Mouse (Mus musculus) limb, embryonic 13.5 days (tissue): ENCODE data around the gene Irf6. TPM values are rescaled to one million over a fixed set of nuclear protein-coding genes. Genes with fewer than 3 reads are reported as not detected.

Experiments used
- ATAC-seq: fragments of 200-750 bp; cut with Nextera tagmentation; 2 replicates; pipeline ENCODE4 v1.8.0; 2017; ENCODE audit warnings: low read depth, moderate number of reproducible peaks, moderate TSS enrichment; ENCODE audit not compliant: low FRiP score
- H3K27ac ChIP-seq: fragments of 300-500 bp; sonication (generic); 2 replicates; pipeline ENCODE4 v1.5.1; 2015; ENCODE audit warnings: inconsistent platforms, mild to moderate bottlenecking, moderate library complexity
- H3K27me3 ChIP-seq: fragments of 300-500 bp; sonication (generic); 2 replicates; pipeline ENCODE4 v1.6.1; 2015; ENCODE audit warnings: mild to moderate bottlenecking, inconsistent platforms
- H3K36me3 ChIP-seq: fragments of 300-500 bp; sonication (generic); 2 replicates; pipeline ENCODE4 v1.6.1; 2015; ENCODE audit warnings: inconsistent platforms, mild to moderate bottlenecking, moderate library complexity
- H3K4me1 ChIP-seq: fragments of 300-500 bp; sonication (generic); 2 replicates; pipeline ENCODE4 v1.6.1; 2015; ENCODE audit warnings: inconsistent platforms
- H3K4me2 ChIP-seq: fragments of 300-500 bp; sonication (generic); replicated peaks from 2 replicates; pipeline ENCODE4 v1.6.1; 2015; ENCODE audit warnings: inconsistent platforms, mild to moderate bottlenecking, moderate library complexity
- H3K4me3 ChIP-seq: fragments of 300-500 bp; sonication (generic); 2 replicates; pipeline ENCODE4 v1.5.1; 2015; ENCODE audit warnings: moderate library complexity, mild to moderate bottlenecking, inconsistent platforms
- H3K9ac ChIP-seq: fragments of 300-500 bp; sonication (generic); 2 replicates; pipeline ENCODE4 v1.6.1; 2015; ENCODE audit warnings: mild to moderate bottlenecking, inconsistent platforms
- H3K9me3 ChIP-seq: fragments of 300-500 bp; sonication (generic); 2 replicates; pipeline ENCODE4 v1.6.1; 2016; ENCODE audit warnings: inconsistent platforms
- WGBS: fragments of 180-500 bp; shearing (Covaris S2); methylation state at CpG from one replicate; pipeline ENCODE4 v1.1.7; 2015; 5-methylcytosine and 5-hydroxymethylcytosine counted together
- polyA plus RNA-seq: library from polyadenylated mRNA; unstranded; fragments of >200 nt; fragmentation: Nextera tagmentation; extraction: Ambion mirVana; gene quantifications from 2 replicates; pipeline ENCODE4 v1.2.1, GENCODE M21; 2015

Irf6 gene
- polyA plus RNA-seq, 1 experiment from 2014 or later = 19.4 TPM

- H3K4me1 ChIP-seq = no peaks in the 10 kb centered on the region
- H3K4me3 ChIP-seq = no peak within 1 kb of the TSS
- no peaks in the 10 kb centered on the region for H3K9me3 ChIP-seq
- H3K36me3 ChIP-seq = no peaks in the 10 kb centered on the region
- WGBS = 95% methylated on average over 3 of the region's 3 CpGs
- no peak within 1 kb of the TSS for H3K9ac ChIP-seq
- H3K27ac ChIP-seq = no peak within 1 kb of the TSS
- no peak for ATAC-seq
- no peaks in the 10 kb centered on the region for H3K27me3 ChIP-seq
- no peak within 1 kb of the TSS for H3K4me2 ChIP-seq
Observed at GRCm38 (mm10) chr1:193207503-193207902, 54.6 kb downstream of the Irf6 start, which contains the start of gene Lamb3. Lamb3 (plus strand) TSS chr1:193207699.

- H3K4me3 ChIP-seq = no peak overlapping the region
- no peak for ATAC-seq
- H3K9ac ChIP-seq = no peak overlapping the region
- no peaks in the 10 kb centered on the region for H3K4me1 ChIP-seq
- H3K9me3 ChIP-seq = no peaks in the 10 kb centered on the region
- H3K27ac ChIP-seq = no peak overlapping the region
- no peaks in the 10 kb centered on the region for H3K36me3 ChIP-seq
- no peak overlapping the region for H3K4me2 ChIP-seq
- no peaks in the 10 kb centered on the region for H3K27me3 ChIP-seq
- WGBS = 27% methylated on average over 2 of the region's 2 CpGs
Observed at GRCm38 (mm10) chr1:193208178-193208577, 55.3 kb downstream of the Irf6 start.

- H3K4me3 ChIP-seq = no peak overlapping the region
- no peaks in the 10 kb centered on the region for H3K36me3 ChIP-seq
- ATAC-seq = no peak
- no peaks in the 10 kb centered on the region for H3K4me1 ChIP-seq
- H3K4me2 ChIP-seq = no peak overlapping the region
- no peak overlapping the region for H3K9ac ChIP-seq
- no peak overlapping the region for H3K27ac ChIP-seq
- no peaks in the 10 kb centered on the region for H3K9me3 ChIP-seq
- no peaks in the 10 kb centered on the region for H3K27me3 ChIP-seq
- WGBS = 75% methylated on average over 5 of the region's 5 CpGs
Observed at GRCm38 (mm10) chr1:193211371-193211770, 58.5 kb downstream of the Irf6 start.

DNA sequence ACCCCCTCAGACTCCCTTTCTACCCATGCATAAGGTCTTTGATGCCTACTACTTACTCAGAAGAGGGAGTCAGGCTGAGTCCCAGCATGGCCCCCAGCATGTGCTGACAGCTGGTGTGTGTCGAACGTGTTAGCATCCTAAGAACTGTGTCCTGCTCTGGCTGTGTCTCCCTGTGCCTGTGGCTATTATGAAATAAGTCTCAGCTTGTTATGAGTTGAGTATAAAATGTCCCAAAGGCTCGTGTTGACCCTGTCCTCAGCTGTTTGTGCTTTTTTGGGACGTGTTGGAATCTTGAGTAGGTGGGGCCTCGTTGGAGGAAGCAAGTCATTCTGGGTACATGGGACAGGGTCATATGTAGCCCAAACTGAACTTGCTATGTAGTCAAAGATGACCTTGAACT, 61.1 kb downstream of the Irf6 start:
- Histone ChIP-seq H3K4me3 (no peak overlapping the region), H3K4me2 (no peak overlapping the region), H3K27me3 (no peaks in the 10 kb centered on the region), H3K4me1 (no peaks in the 10 kb centered on the region), H3K36me3 (no peaks in the 10 kb centered on the region), H3K27ac (no peak overlapping the region), H3K9ac (no peak overlapping the region), H3K9me3 (no peaks in the 10 kb centered on the region)
- WGBS = 73% methylated on average over 5 of the region's 5 CpGs
- ATAC-seq = peak; percentile 57

- no peaks in the 10 kb centered on the region for H3K4me1 ChIP-seq
- H3K9ac ChIP-seq = no peak overlapping the region
- H3K27me3 ChIP-seq = no peaks in the 10 kb centered on the region
- no peak overlapping the region for H3K27ac ChIP-seq
- H3K4me2 ChIP-seq = no peak overlapping the region
- H3K9me3 ChIP-seq = no peaks in the 10 kb centered on the region
- no peaks in the 10 kb centered on the region for H3K36me3 ChIP-seq
- ATAC-seq = no peak
- no peak overlapping the region for H3K4me3 ChIP-seq
- WGBS = 77% methylated on average over 3 of the region's 3 CpGs
Observed at GRCm38 (mm10) chr1:193216000-193216399, 63.1 kb downstream of the Irf6 start.

DNA sequence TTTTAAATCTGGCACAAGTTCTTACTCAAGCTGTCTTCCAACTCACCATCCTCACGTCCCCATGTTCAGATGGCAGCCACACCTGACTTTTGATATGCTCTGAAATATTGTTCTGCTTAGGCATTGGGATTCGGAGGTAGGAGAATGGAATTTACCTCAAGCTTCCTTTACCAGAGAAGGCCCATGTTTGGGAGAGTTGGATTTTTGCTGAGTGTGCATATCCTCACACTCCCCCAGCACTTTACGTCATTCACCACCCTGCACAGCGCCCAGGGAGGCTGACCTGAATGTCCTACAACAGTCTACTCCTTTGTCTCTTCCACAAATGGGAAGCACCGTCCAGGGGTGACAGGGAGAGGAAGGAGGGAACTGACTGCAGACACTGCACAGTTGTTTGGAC, 67.5 kb downstream of the Irf6 start:
- Histone ChIP-seq H3K9ac (no peak overlapping the region), H3K4me3 (no peak overlapping the region), H3K9me3 (no peaks in the 10 kb centered on the region), H3K36me3 (no peaks in the 10 kb centered on the region), H3K27ac (no peak overlapping the region), H3K4me2 (no peak overlapping the region), H3K4me1 (no peaks in the 10 kb centered on the region), H3K27me3 (no peaks in the 10 kb centered on the region)
- 78% methylated on average over 5 of the region's 5 CpGs for WGBS
- ATAC-seq = no peak

Other genes starting within 250 kb of the Irf6 start
- 3.2 and 3.6 TPM in 2 replicates for gene Syt14, start 117.3 kb upstream of the Irf6 start, polyA plus RNA-seq
- gene Diexf, start 22.8 kb upstream of the Irf6 start, polyA plus RNA-seq = 9.4 and 10.4 TPM in 2 replicates
- 18.1 and 18.2 TPM in 2 replicates for gene A130010J15Rik, start 14.9 kb downstream of the Irf6 start, polyA plus RNA-seq
- gene Traf3ip3, start 48.6 kb downstream of the Irf6 start, polyA plus RNA-seq = 11.6 and 12.2 TPM in 2 replicates
- gene Lamb3, start 54.6 kb downstream of the Irf6 start, polyA plus RNA-seq = 2.3 and 3.6 TPM in 2 replicates
- 0.86 and 1.3 TPM in 2 replicates for gene Hsd11b1, start 111.0 kb downstream of the Irf6 start, polyA plus RNA-seq
- 18.7 and 19.3 TPM in 2 replicates for gene G0s2, start 120.1 kb downstream of the Irf6 start, polyA plus RNA-seq
- 15.5 and 16.0 TPM in 2 replicates for gene Camk1g, start 217.2 kb downstream of the Irf6 start, polyA plus RNA-seq